Mouse (Mus musculus) MEL (cell line): ENCODE results near the gene Olfr65. TPM values are rescaled to one million over a fixed set of nuclear protein-coding genes. Genes with fewer than 3 reads are reported as not detected.
A peak's percentile ranks its signal among the peaks of the same experiment; 100 is the strongest.

Source experiments
- DNase-seq: peaks from one replicate; pipeline ENCODE4 v3.0.0; 2011; ENCODE audit warnings: low read depth, low spot score
- H3K27ac ChIP-seq: 2 replicates; pipeline ENCODE4 v1.5.1; 2012; ENCODE audit warnings: low read depth, mild to moderate bottlenecking, control low read depth, low read length, moderate library complexity; ENCODE audit not compliant: control insufficient read depth
- H3K27me3 ChIP-seq, 2 experiments: fragments of 150-350 bp in 1 of 2; sonication (generic) in 1 of 2; 2 replicates each; pipeline ENCODE4 v1.6.1; 2012; ENCODE audit warnings: low read length in 2 of 2, mild to moderate bottlenecking in 2 of 2, improper control_type of control experiment in 1 of 2, moderate library complexity in 1 of 2; ENCODE audit not compliant: insufficient read depth in 2 of 2, control insufficient read depth in 1 of 2
- H3K36me3 ChIP-seq, 2 experiments: 2 replicates each; pipeline ENCODE4 v1.6.1; 2012 to 2014; ENCODE audit warnings: low read length in 2 of 2, improper control_type of control experiment in 1 of 2, inconsistent platforms in 1 of 2, mild to moderate bottlenecking in 1 of 2; ENCODE audit not compliant: insufficient read depth in 2 of 2, control insufficient read depth in 1 of 2
- H3K4me1 ChIP-seq, 2 experiments: fragments of 150-350 bp in 1 of 2; sonication (generic) in 1 of 2; 2 replicates each; pipeline ENCODE4 v1.6.1; 2012; ENCODE audit warnings: low read length in 2 of 2, improper control_type of control experiment in 1 of 2, mild to moderate bottlenecking in 1 of 2; ENCODE audit not compliant: insufficient read depth in 2 of 2, control insufficient read depth in 1 of 2
- H3K4me3 ChIP-seq, 2 experiments: fragments of 150-350 bp in 1 of 2; sonication (generic) in 1 of 2; 2 replicates each; pipeline ENCODE4 v1.5.1; 2012; ENCODE audit warnings: low read depth in 2 of 2, low read length in 2 of 2, mild to moderate bottlenecking in 2 of 2, moderate library complexity in 2 of 2, control low read depth in 1 of 2, improper control_type of control experiment in 1 of 2; ENCODE audit not compliant: control insufficient read depth in 1 of 2, insufficient read depth in 1 of 2
- H3K79me2 ChIP-seq: 2 replicates; pipeline ENCODE4 v1.6.1; 2012; ENCODE audit warnings: mild to moderate bottlenecking, low read length, moderate library complexity; ENCODE audit not compliant: control insufficient read depth, poor library complexity, insufficient read depth
- H3K9ac ChIP-seq: 2 replicates; pipeline ENCODE4 v1.6.1; 2012; ENCODE audit warnings: low read depth, mild to moderate bottlenecking, control low read depth, low read length, moderate library complexity; ENCODE audit not compliant: control insufficient read depth, poor library complexity, severe bottlenecking
- H3K9me3 ChIP-seq: fragments of 150-350 bp; sonication (generic); replicated peaks from 2 replicates; pipeline ENCODE4 v1.6.1; 2012; ENCODE audit warnings: mild to moderate bottlenecking, low read length, improper control_type of control experiment, moderate library complexity; ENCODE audit not compliant: insufficient read depth
- BHLHE40 ChIP-seq: IDR thresholded peaks from 2 replicates; pipeline ENCODE4 v1.6.1; 2012; ENCODE audit warnings: low read depth, mild to moderate bottlenecking, inconsistent platforms, low read length, improper control_type of control experiment, borderline replicate concordance
- CHD2 ChIP-seq: IDR thresholded peaks from 2 replicates; pipeline ENCODE4 v1.6.1; 2011; ENCODE audit warnings: low read length, improper control_type of control experiment
- CTCF ChIP-seq, 3 experiments: IDR thresholded peaks in 2 of 3; conservative IDR thresholded peaks in 1 of 3; 2 replicates each; pipeline ENCODE4 v1.5.1; 2011 to 2012; ENCODE audit warnings: low read length in 3 of 3, low read depth in 2 of 3, mild to moderate bottlenecking in 2 of 3, improper control_type of control experiment in 1 of 3, inconsistent platforms in 1 of 3, mixed read lengths in 1 of 3, moderate library complexity in 1 of 3; ENCODE audit not compliant: control insufficient read depth in 1 of 3, insufficient read depth in 1 of 3, poor library complexity in 1 of 3, severe bottlenecking in 1 of 3
- E2F4 ChIP-seq: IDR thresholded peaks from 2 replicates; pipeline ENCODE4 v1.6.1; 2011; ENCODE audit warnings: low read depth, low read length, improper control_type of control experiment, borderline replicate concordance
- EP300 ChIP-seq, 2 experiments: IDR thresholded peaks; 2 replicates each; pipeline ENCODE4 v1.6.1; 2011; ENCODE audit warnings: improper control_type of control experiment in 2 of 2, low read length in 2 of 2, low read depth in 1 of 2, mild to moderate bottlenecking in 1 of 2
- ETS1 ChIP-seq: IDR thresholded peaks from 2 replicates; pipeline ENCODE4 v1.6.1; 2012; ENCODE audit warnings: low read depth, mild to moderate bottlenecking, inconsistent platforms, low read length, improper control_type of control experiment, moderate library complexity
- GATA1 ChIP-seq: IDR thresholded peaks from 2 replicates; pipeline ENCODE4 v1.6.1; 2011; ENCODE audit warnings: low read depth, low read length, improper control_type of control experiment
- HCFC1 ChIP-seq: IDR thresholded peaks from 2 replicates; pipeline ENCODE4 v1.6.1; 2012; ENCODE audit warnings: low read depth, mild to moderate bottlenecking, inconsistent platforms, low read length, improper control_type of control experiment, moderate library complexity
- JUND ChIP-seq: IDR thresholded peaks from 2 replicates; pipeline ENCODE4 v1.6.1; 2011; ENCODE audit warnings: low read depth, mild to moderate bottlenecking, improper control_type of control experiment, low read length
- KAT2A ChIP-seq: conservative IDR thresholded peaks from 2 replicates; pipeline ENCODE4 v1.6.1; 2012; ENCODE audit warnings: low read depth, low read length, improper control_type of control experiment, inconsistent platforms
- MEF2A ChIP-seq: IDR thresholded peaks from 2 replicates; pipeline ENCODE4 v1.6.1; 2014; ENCODE audit warnings: low read depth, mild to moderate bottlenecking, inconsistent platforms, low read length, improper control_type of control experiment; ENCODE audit not compliant: poor library complexity, insufficient replicate concordance, severe bottlenecking; ENCODE audit errors: extremely low read depth
- MXI1 ChIP-seq: IDR thresholded peaks from 2 replicates; pipeline ENCODE4 v1.6.1; 2011; ENCODE audit warnings: mild to moderate bottlenecking, low read depth, low read length, improper control_type of control experiment
- MYB ChIP-seq: IDR thresholded peaks from 2 replicates; pipeline ENCODE4 v1.6.1; 2011; ENCODE audit warnings: mild to moderate bottlenecking, low read depth, low read length, improper control_type of control experiment
- MYC ChIP-seq: IDR thresholded peaks from 2 replicates; pipeline ENCODE4 v1.6.1; 2011; ENCODE audit warnings: low read depth, mild to moderate bottlenecking, low read length, improper control_type of control experiment, moderate library complexity
- POLR2A ChIP-seq, 2 experiments: IDR thresholded peaks; 2 replicates each; pipeline ENCODE4 v1.6.1; 2011 to 2012; ENCODE audit warnings: low read length in 2 of 2, mild to moderate bottlenecking in 2 of 2, control low read depth in 1 of 2, improper control_type of control experiment in 1 of 2, low read depth in 1 of 2, moderate library complexity in 1 of 2; ENCODE audit not compliant: control insufficient read depth in 1 of 2, insufficient read depth in 1 of 2, poor library complexity in 1 of 2
- POLR2AphosphoS2 ChIP-seq: IDR thresholded peaks from 2 replicates; pipeline ENCODE4 v1.6.1; 2011; ENCODE audit warnings: low read length, improper control_type of control experiment
- POLR2AphosphoS5 ChIP-seq: IDR thresholded peaks from 2 replicates; pipeline ENCODE4 v1.6.1; 2012; ENCODE audit warnings: low read depth, borderline replicate concordance, mild to moderate bottlenecking, inconsistent platforms, low read length, moderate library complexity, mixed read lengths
- RAD21 ChIP-seq: IDR thresholded peaks from 2 replicates; pipeline ENCODE4 v1.6.1; 2011; ENCODE audit warnings: mild to moderate bottlenecking, low read depth, low read length, improper control_type of control experiment
- RCOR1 ChIP-seq: IDR thresholded peaks from 2 replicates; pipeline ENCODE4 v1.6.1; 2012; ENCODE audit warnings: low read depth, mild to moderate bottlenecking, inconsistent platforms, low read length, improper control_type of control experiment
- SIN3A ChIP-seq: IDR thresholded peaks from 2 replicates; pipeline ENCODE4 v1.6.1; 2012; ENCODE audit warnings: low read length, improper control_type of control experiment, inconsistent platforms
- SMC3 ChIP-seq: IDR thresholded peaks from 2 replicates; pipeline ENCODE4 v1.6.1; 2011; ENCODE audit warnings: low read depth, low read length, improper control_type of control experiment
- TAL1 ChIP-seq: IDR thresholded peaks from 2 replicates; pipeline ENCODE4 v1.6.1; 2012; ENCODE audit warnings: mild to moderate bottlenecking, inconsistent platforms, low read length, moderate library complexity, mixed read lengths
- TCF12 ChIP-seq: IDR thresholded peaks from 2 replicates; pipeline ENCODE4 v1.6.1; 2014; ENCODE audit warnings: low read depth, mild to moderate bottlenecking, inconsistent platforms, low read length, improper control_type of control experiment, moderate library complexity
- UBTF ChIP-seq: IDR thresholded peaks from 2 replicates; pipeline ENCODE4 v1.6.1; 2012; ENCODE audit warnings: low read depth, mild to moderate bottlenecking, inconsistent platforms, low read length, improper control_type of control experiment, moderate library complexity, borderline replicate concordance; ENCODE audit not compliant: insufficient read depth
- USF1 ChIP-seq: IDR thresholded peaks from 2 replicates; pipeline ENCODE4 v1.6.1; 2014; ENCODE audit warnings: low read depth, mild to moderate bottlenecking, inconsistent platforms, low read length, improper control_type of control experiment, moderate library complexity
- ZNF384 ChIP-seq: IDR thresholded peaks from 2 replicates; pipeline ENCODE4 v1.6.1; 2012; ENCODE audit warnings: low read depth, mild to moderate bottlenecking, inconsistent platforms, low read length, improper control_type of control experiment
- polyA plus RNA-seq, 2 experiments: library from polyadenylated mRNA; stranded (reverse) in 1 of 2; unstranded in 1 of 2; fragments of >175 nt in 1 of 2; fragments of >200 nt in 1 of 2; gene quantifications; 2 replicates each; pipeline versions ENCODE4 v1.2.1 to v1.2.4; 2012; ENCODE audit warnings: low replicate concordance in 2 of 2, low read depth in 1 of 2; ENCODE audit not compliant: insufficient read length in 2 of 2, insufficient read depth in 1 of 2, missing spikeins in 1 of 2
- total RNA-seq: library from RNA; depleted of rRNA; stranded (reverse); fragments of 300-350 nt; gene quantifications from 2 replicates; pipeline ENCODE4 v1.2.3, GENCODE M21; 2012

Olfr65 gene
- total and polyA plus RNA-seq, 3 experiments = not detected

DNA sequence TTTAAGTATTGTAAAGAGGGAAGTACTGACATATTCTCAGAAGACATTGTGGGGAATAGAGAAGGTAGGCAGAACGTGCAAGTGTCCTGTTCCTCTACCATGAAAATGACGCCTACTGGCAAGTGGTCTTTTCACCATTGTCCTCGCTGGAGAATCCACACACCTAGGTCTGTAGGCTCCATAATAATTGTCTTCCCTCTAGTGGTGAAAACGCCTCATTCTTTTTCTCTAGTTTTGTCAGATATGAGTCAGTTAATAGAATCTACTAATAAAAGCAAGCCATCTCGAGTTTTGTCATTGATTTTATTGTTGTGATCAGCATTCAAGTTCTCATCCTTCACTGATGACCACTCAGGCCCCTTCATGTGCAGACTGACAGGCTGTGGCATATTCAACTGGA lies 28.8 kb upstream of the Olfr65 start:
- H3K4me1 ChIP-seq = peaks cover 13 to 22% of the 10 kb centered on the region in 2 experiments
- no peak for DNase-seq
- no peak overlapping the region for H3K9ac ChIP-seq
- no peaks in the 10 kb centered on the region; the same call in 1 of the 2 replicates for H3K79me2 ChIP-seq
- H3K27ac ChIP-seq = no peak overlapping the region
- peak; percentile 21 for TF ChIP-seq RAD21
- peak; percentile 33; the same call in 1 of the 2 replicates for TF ChIP-seq SMC3
- TF ChIP-seq CTCF (IDR thresholded peaks at IDR 0.05 in 2 of 3, conservative IDR thresholded peaks at IDR 0.05 in 1 of 3; ENCODE audit: control insufficient read depth in 1 of 3, insufficient read depth in 1 of 3, low read depth in 2 of 3, low read length in 3 of 3, poor library complexity in 1 of 3, severe bottlenecking in 1 of 3) = peak in 2 of 3 experiments; percentile 9 to 30; a peak in 3 of 6 replicates
- no peak for TF ChIP-seq MEF2A
- H3K9me3 ChIP-seq = no peaks in the 10 kb centered on the region
- no peaks in the 10 kb centered on the region for H3K27me3 ChIP-seq
- H3K4me3 ChIP-seq = no peak overlapping the region
- H3K36me3 ChIP-seq = peaks cover 0 to 22% of the 10 kb centered on the region in 2 experiments; a peak in 2 of 4 replicates

GRCm38 (mm10) chr7:103877093-103877492 lies 26.2 kb upstream of the Olfr65 start:
- H3K79me2 ChIP-seq = no peaks in the 10 kb centered on the region; the same call in 1 of the 2 replicates
- H3K36me3 ChIP-seq = peaks cover 0 to 7% of the 10 kb centered on the region in 2 experiments; a peak in 2 of 4 replicates
- no peaks in the 10 kb centered on the region for H3K9me3 ChIP-seq
- no peak overlapping the region for H3K4me3 ChIP-seq
- peak; percentile 48 for DNase-seq
- no peaks in the 10 kb centered on the region for H3K27me3 ChIP-seq
- H3K9ac ChIP-seq = no peak overlapping the region
- peaks cover 5 to 8% of the 10 kb centered on the region in 2 experiments; a peak in 2 of 4 replicates for H3K4me1 ChIP-seq
- no peak overlapping the region for H3K27ac ChIP-seq
- TF ChIP-seq TAL1 (peak; percentile 90), CHD2 (no peak), SIN3A (peak; percentile 37; the same call in 1 of the 2 replicates), USF1 (no peak), EP300 (IDR thresholded peaks at IDR 0.05; ENCODE audit: low read depth in 1 of 2, low read length in 2 of 2) (peak; percentile 91 to 96), TCF12 (peak; percentile 98), GATA1 (peak; percentile 96), RCOR1 (peak; percentile 83), ETS1 (peak; percentile 87), MYC (peak; percentile 25; the same call in 1 of the 2 replicates)

- Histone ChIP-seq H3K9ac (no peak within 1 kb of the TSS), H3K36me3 (no peaks in the 10 kb centered on the region), H3K4me1 (no peaks in the 10 kb centered on the region), H3K9me3 (no peaks in the 10 kb centered on the region), H3K27ac (no peak within 1 kb of the TSS), H3K79me2 (no peaks in the 10 kb centered on the region), H3K27me3 (no peaks in the 10 kb centered on the region; a peak in 1 of 4 replicates), H3K4me3 (no peak within 1 kb of the TSS)
- DNase-seq = no peak
- TF ChIP-seq KAT2A = no peak
- no peak for TF ChIP-seq BHLHE40
- no peak for TF ChIP-seq MYC
- TF ChIP-seq POLR2AphosphoS2 = no peak
- no peak for TF ChIP-seq GATA1
- TF ChIP-seq E2F4 = no peak
- TF ChIP-seq POLR2A (IDR thresholded peaks at IDR 0.05; ENCODE audit: control insufficient read depth in 1 of 2, insufficient read depth in 1 of 2, low read depth in 1 of 2, low read length in 2 of 2, poor library complexity in 1 of 2) = no peak
- TF ChIP-seq JUND = no peak
- no peak for TF ChIP-seq MXI1
- TF ChIP-seq USF1 = no peak
- no peak for TF ChIP-seq TCF12
- TF ChIP-seq HCFC1 = no peak
- TF ChIP-seq ZNF384 = no peak
- no peak for TF ChIP-seq UBTF
- no peak for TF ChIP-seq RCOR1
- no peak for TF ChIP-seq MYB
- TF ChIP-seq POLR2AphosphoS5 = no peak
- TF ChIP-seq CTCF (IDR thresholded peaks at IDR 0.05 in 2 of 3, conservative IDR thresholded peaks at IDR 0.05 in 1 of 3; ENCODE audit: control insufficient read depth in 1 of 3, insufficient read depth in 1 of 3, low read depth in 2 of 3, low read length in 3 of 3, poor library complexity in 1 of 3, severe bottlenecking in 1 of 3) = no peak
These were observed 17.1 kb upstream of the Olfr65 start, which contains the start of gene Olfr66 for GRCm38 (mm10) chr7:103886152-103886551. TSS of gene Olfr66 (minus strand) at chr7:103886252.
